Mouse (Mus musculus) liver, adult (tissue): Measurements from ENCODE around the gene Wbp2.

Source experiments
- GATA4 ChIP-seq: IDR thresholded peaks from 2 replicates; pipeline ENCODE4 v1.6.1; 2014; ENCODE audit warnings: mild to moderate bottlenecking, low read length; ENCODE audit not compliant: insufficient replicate concordance

Gene Wbp2

GRCm38 (mm10) chr11:116086258-116087193 is at the start of gene Wbp2:
Wbp2 (minus strand) TSS chr11:116086995.
- no peak for TF ChIP-seq GATA4

GRCm38 (mm10) chr11:116134171-116134570 is 47.4 kb upstream of the Wbp2 start:
- TF ChIP-seq GATA4: no peak

GRCm38 (mm10) chr11:116133497-116133896 is 46.7 kb upstream of the Wbp2 start:
- TF ChIP-seq GATA4: no peak

DNA sequence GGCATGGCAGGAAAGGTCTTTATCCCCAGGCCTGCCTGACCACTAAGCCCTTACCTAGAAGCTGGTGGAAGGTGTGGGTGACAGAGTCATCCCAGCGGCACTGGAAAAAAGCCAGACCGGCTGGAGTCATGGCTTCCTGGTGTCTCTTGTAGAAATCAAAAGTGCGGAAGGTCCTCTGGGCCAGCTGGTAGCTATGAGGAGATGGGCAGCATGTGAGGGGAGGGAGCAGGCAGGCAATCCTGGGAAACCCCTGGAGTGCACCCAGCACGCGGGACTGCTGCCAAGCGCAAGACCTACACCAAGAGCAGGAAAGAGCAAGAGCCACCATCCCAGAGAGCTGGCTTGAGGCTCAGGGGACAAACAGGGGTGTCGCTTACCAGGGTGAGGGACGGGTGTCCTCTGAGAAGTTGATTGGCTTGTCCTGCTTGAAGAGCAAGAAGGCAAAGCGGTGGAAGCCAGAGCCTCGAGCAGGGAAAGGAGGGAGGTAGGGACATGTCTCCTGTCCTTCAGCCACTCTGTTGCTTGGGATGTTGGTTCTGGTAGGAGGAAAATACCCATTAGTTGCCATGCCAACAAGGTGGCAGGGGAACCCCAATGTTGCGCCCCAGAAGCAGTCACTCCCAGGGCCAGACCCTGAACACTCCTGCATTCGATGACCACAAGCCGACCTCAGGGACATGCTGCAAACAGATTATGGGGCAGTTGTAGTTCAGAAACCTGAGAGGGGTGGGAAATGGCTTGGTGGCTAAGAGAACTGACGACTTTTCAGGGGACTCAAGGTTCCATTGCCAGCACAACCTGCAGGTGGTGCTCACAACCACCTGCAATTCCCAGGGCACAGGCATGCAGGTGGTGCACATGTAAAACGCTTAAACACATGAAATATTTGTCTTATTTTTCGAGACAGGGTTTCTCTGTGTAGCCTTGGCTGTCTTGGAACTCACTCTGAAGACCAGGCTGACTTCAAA is 45.9 kb upstream of the Wbp2 start:
- no peak for TF ChIP-seq GATA4

DNA sequence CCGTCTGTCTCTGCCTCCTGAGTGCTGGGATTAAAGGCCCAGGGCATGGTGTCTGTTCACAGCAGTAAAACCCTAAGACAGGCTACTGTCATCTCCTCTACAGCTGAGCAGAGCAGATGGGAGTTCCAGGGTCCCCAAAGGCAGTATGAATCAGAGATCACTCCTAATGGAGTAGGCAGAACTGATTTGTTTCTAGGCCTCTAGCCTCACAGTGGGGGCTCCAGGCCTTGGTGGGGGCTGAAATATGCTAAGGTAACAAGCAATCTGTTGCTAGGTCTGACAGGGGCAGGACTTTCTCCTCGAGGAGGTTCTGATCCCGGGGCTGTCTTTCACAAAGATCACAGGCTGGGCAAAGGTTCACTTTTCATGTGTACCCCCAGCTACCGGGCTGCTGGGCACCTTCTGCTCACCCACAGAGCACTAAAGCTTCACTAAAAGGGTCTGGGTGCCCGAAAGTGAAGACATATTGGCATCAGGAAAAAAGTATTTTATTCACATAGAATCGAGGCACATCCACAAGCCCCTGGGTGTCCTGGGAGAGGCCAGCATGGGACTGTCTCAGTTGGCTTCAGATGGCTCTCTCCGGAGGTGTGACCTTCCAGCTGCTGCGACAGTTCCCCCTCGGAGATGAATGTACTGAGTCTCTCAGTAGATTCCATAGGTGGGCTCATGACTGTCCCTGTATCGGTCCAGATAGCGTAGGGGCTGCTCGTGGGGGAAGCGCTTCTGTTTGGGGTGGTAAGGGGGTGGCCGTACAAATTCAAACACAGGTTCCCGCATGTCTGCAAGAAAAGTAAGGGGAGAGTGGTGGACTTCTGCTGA is 44.8 kb upstream of the Wbp2 start:
- no peak for TF ChIP-seq GATA4

- no peak; the same call in 1 of the 2 replicates for TF ChIP-seq GATA4
These were observed 43.9 kb upstream of the Wbp2 start, which contains the start of gene Trim65 for GRCm38 (mm10) chr11:116130488-116131205. Trim65 (minus strand) TSS chr11:116131128.

GRCm38 (mm10) chr11:116129993-116130487 is 43.2 kb upstream of the Wbp2 start:
- no peak for TF ChIP-seq GATA4

GRCm38 (mm10) chr11:116129091-116129790 is 42.4 kb upstream of the Wbp2 start:
- TF ChIP-seq GATA4: no peak

DNA sequence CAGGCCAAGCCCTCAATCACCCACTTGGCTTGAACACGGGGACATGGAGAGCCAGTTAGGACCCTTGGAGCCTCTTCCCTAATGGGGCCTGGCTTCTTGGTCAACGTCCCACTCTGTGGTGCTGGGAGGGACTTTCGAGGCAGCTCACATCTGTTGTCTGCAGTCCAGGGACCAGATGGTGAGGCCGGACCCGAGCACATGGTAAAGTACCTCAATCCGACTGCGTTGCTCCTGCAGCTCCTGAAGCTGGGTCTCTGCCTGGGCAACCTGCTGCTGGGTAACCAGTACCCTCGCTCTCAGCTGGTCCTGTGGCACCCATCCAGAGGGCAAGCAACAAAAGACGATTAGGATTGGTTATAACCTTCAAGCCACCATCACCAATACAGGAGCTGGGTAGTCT is 41.2 kb upstream of the Wbp2 start:
- TF ChIP-seq GATA4: no peak

GRCm38 (mm10) chr11:116127156-116127980 is 40.6 kb upstream of the Wbp2 start, which contains the start of gene Trim47:
Trim47 (minus strand) TSS chr11:116127210.
- TF ChIP-seq GATA4: no peak

GRCm38 (mm10) chr11:116126261-116126660 is 39.5 kb upstream of the Wbp2 start:
- TF ChIP-seq GATA4: no peak

- no peak for TF ChIP-seq GATA4
These were observed 31.0 kb upstream of the Wbp2 start for GRCm38 (mm10) chr11:116117819-116118218.
